Mouse (Mus musculus) liver, adult 2 months (tissue): ENCODE data around the gene Cdh16.

Experiments used
- CTCF ChIP-seq: fragments of 200-500 bp; IDR thresholded peaks from 2 replicates; pipeline ENCODE4 v1.5.1; 2011; ENCODE audit warnings: low read depth, low read length, control low read depth
- POLR2A ChIP-seq: fragments of 200-500 bp; IDR thresholded peaks from 2 replicates; pipeline ENCODE4 v1.6.1; 2011; ENCODE audit warnings: low read length, control low read depth; ENCODE audit not compliant: insufficient read depth; ENCODE audit errors: extremely low read depth

GRCm38 (mm10) chr8:104640241-104640640 lies 16.0 kb upstream of the Cdh16 start:
- TF ChIP-seq CTCF: no peak
- TF ChIP-seq POLR2A: no peak
